Mouse (Mus musculus): ENCODE results near the gene Spem1. TPM values are rescaled to one million over a fixed set of nuclear protein-coding genes. Genes with fewer than 3 reads are reported as not detected.
A peak's percentile ranks its signal among the peaks of the same experiment; 100 is the strongest.

Spem1 gene
- polyA plus RNA-seq, 1 experiment from 2014 or later = not detected

- Histone ChIP-seq H3K27me3 (ENCODE audit: control insufficient read depth, insufficient read depth, low read length) (peaks cover 27% of the 10 kb centered on the region), H3K9me3 (replicated peaks; ENCODE audit: control insufficient read depth, low read length) (no peaks in the 10 kb centered on the region), H3K36me3 (ENCODE audit: control insufficient read depth, insufficient read depth) (no peaks in the 10 kb centered on the region), H3K4me1 (ENCODE audit: control insufficient read depth, insufficient read depth, low read length) (peaks cover 24% of the 10 kb centered on the region), H3K4me3 (ENCODE audit: low read length) (peak within 1 kb of the TSS; percentile 74), H3K27ac (ENCODE audit: low read length) (peak within 1 kb of the TSS; percentile 87), H3K4me2 (ENCODE audit: low read depth, low read length) (peak within 1 kb of the TSS; percentile 73), H3K9ac (ENCODE audit: low read length) (peak within 1 kb of the TSS; percentile 85)
- peak; percentile 92 for ATAC-seq (replicated peaks; ENCODE audit: extremely low read depth, insufficient read depth, low FRiP score)
- WGBS = 1% methylated on average over 34 of the region's 34 CpGs
These were observed 16.2 kb upstream of the Spem1 start, which contains the start of gene Tmem256 for GRCm38 (mm10) chr11:69837952-69838713. Gene Tmem256 (plus strand): TSS chr11:69838514.

DNA sequence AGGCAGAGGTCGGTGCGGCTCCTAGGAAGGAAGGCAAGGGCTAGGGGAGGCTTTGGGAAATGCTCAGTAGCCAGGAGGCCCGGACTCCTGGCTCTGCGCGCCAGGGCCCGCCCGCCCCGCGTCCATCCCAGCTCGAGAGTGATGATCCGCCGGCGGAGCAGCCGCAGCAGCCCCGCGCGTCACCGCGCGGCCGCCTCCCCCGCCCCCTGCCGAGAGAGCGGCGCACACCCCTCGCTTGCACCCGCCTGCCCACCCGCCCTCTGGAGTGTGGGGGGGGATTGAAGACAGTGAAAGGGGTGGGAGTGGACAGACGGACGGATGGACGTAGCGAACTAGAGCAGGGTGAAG lies 15.6 kb upstream of the Spem1 start, which contains the start of gene Nlgn2:
Nlgn2 (minus strand) TSS at position 181 of the 348 bp plus-strand sequence.
- Histone ChIP-seq H3K4me1 (ENCODE audit: control insufficient read depth, insufficient read depth, low read length) (peaks cover 24% of the 10 kb centered on the region), H3K9ac (ENCODE audit: low read length) (peak within 1 kb of the TSS; percentile 85), H3K9me3 (replicated peaks; ENCODE audit: control insufficient read depth, low read length) (no peaks in the 10 kb centered on the region), H3K27ac (ENCODE audit: low read length) (peak within 1 kb of the TSS; percentile 87), H3K4me2 (ENCODE audit: low read depth, low read length) (peak within 1 kb of the TSS; percentile 73), H3K27me3 (ENCODE audit: control insufficient read depth, insufficient read depth, low read length) (peaks cover 28% of the 10 kb centered on the region), H3K4me3 (ENCODE audit: low read length) (peak within 1 kb of the TSS; percentile 74), H3K36me3 (ENCODE audit: control insufficient read depth, insufficient read depth) (no peaks in the 10 kb centered on the region)
- ATAC-seq (replicated peaks; ENCODE audit: extremely low read depth, insufficient read depth, low FRiP score) = peak; percentile 59
- WGBS = under 1% methylated on average over 32 of the region's 32 CpGs

DNA sequence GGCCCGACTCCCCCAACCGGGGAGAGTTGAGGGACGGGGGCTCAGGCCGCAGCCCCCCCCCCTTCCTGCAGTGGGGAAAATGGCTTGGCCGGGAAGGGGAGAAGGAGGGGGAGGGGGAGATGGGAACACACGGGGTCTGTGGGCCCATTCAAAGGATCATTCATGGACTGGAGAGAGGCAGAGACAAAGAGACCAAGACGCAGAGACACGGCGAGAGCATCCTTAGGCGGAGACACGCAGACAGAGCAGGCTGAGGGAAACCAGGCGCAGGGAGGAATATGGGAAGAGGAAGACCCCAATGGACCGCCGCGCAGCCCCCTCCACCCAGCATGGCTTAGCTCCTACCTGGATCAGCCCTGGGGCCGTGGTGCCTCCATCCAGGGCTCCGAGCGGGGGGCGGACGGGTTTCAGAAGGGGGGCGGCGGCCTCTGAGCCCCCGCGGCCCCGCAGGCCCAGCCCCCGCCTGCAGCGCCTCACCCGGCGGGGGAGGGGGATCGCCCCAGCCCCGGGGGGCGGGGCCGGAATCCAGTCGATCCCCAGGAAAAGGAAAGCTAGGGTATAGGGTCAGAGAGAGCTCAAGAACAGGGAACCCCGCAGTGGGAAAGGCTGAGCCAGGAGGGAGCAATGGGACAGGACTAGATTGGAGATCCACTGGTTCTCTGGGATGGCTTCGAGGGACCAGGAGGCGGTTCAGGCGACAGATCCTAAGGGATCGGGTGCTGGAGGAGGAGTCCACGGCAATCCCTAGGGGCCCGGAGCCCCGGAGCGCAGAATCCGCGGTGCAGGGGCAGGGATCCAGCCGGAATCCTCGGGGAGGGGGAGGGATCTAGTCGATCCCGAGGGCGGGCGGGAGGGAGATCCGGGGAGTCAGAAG lies 15.0 kb upstream of the Spem1 start:
- H3K4me2 ChIP-seq (ENCODE audit: low read depth, low read length) = peak overlapping the region; percentile 73
- no peaks in the 10 kb centered on the region for H3K9me3 ChIP-seq (replicated peaks; ENCODE audit: control insufficient read depth, low read length)
- H3K27me3 ChIP-seq (ENCODE audit: control insufficient read depth, insufficient read depth, low read length) = peaks cover 28% of the 10 kb centered on the region
- H3K4me3 ChIP-seq (ENCODE audit: low read length) = peak overlapping the region; percentile 74
- H3K36me3 ChIP-seq (ENCODE audit: control insufficient read depth, insufficient read depth) = no peaks in the 10 kb centered on the region
- H3K4me1 ChIP-seq (ENCODE audit: control insufficient read depth, insufficient read depth, low read length) = peaks cover 24% of the 10 kb centered on the region
- WGBS = 2% methylated on average over 52 of the region's 52 CpGs
- ATAC-seq (replicated peaks; ENCODE audit: extremely low read depth, insufficient read depth, low FRiP score) = no peak
- peak overlapping the region; percentile 79 for H3K9ac ChIP-seq (ENCODE audit: low read length)
- peak overlapping the region; percentile 47 for H3K27ac ChIP-seq (ENCODE audit: low read length)

DNA sequence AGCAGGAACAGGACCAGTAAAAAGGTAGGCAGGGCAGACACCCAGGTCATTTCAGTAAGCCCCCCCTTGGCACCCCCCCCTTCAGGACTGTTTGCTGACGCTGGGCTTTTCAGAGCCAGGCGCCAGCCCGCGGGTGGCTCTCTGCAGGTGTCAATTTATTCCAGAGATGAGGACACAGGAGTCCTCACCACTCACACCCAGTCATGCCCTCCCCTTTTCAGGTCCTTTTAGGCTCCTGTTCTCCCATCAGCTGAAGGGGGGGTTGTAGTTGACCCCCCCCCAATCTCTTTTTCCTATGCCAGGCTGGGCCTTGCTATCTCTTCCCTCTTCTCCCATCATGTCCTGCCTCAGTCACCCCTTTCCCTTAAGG lies 14.0 kb upstream of the Spem1 start:
- Histone ChIP-seq H3K9ac (ENCODE audit: low read length) (no peak overlapping the region), H3K27me3 (ENCODE audit: control insufficient read depth, insufficient read depth, low read length) (peaks cover 28% of the 10 kb centered on the region), H3K36me3 (ENCODE audit: control insufficient read depth, insufficient read depth) (no peaks in the 10 kb centered on the region), H3K4me2 (ENCODE audit: low read depth, low read length) (peak overlapping the region; percentile 73; the same call in 1 of the 2 replicates), H3K9me3 (replicated peaks; ENCODE audit: control insufficient read depth, low read length) (no peaks in the 10 kb centered on the region), H3K4me3 (ENCODE audit: low read length) (no peak overlapping the region), H3K27ac (ENCODE audit: low read length) (no peak overlapping the region), H3K4me1 (ENCODE audit: control insufficient read depth, insufficient read depth, low read length) (peaks cover 24% of the 10 kb centered on the region)
- 10% methylated on average over 4 of the region's 4 CpGs for WGBS
- no peak for ATAC-seq (replicated peaks; ENCODE audit: extremely low read depth, insufficient read depth, low FRiP score)

GRCm38 (mm10) chr11:69835326-69835965 lies 13.5 kb upstream of the Spem1 start:
- Histone ChIP-seq H3K4me1 (ENCODE audit: control insufficient read depth, insufficient read depth, low read length) (peaks cover 24% of the 10 kb centered on the region), H3K4me2 (ENCODE audit: low read depth, low read length) (peak overlapping the region; percentile 14; the same call in 1 of the 2 replicates), H3K9me3 (replicated peaks; ENCODE audit: control insufficient read depth, low read length) (no peaks in the 10 kb centered on the region), H3K27ac (ENCODE audit: low read length) (no peak overlapping the region), H3K4me3 (ENCODE audit: low read length) (no peak overlapping the region), H3K9ac (ENCODE audit: low read length) (no peak overlapping the region), H3K27me3 (ENCODE audit: control insufficient read depth, insufficient read depth, low read length) (peaks cover 28% of the 10 kb centered on the region), H3K36me3 (ENCODE audit: control insufficient read depth, insufficient read depth) (no peaks in the 10 kb centered on the region)
- WGBS = 28% methylated on average over 9 of the region's 9 CpGs
- no peak for ATAC-seq (replicated peaks; ENCODE audit: extremely low read depth, insufficient read depth, low FRiP score)

GRCm38 (mm10) chr11:69834001-69834549 lies 12.1 kb upstream of the Spem1 start:
- Histone ChIP-seq H3K4me1 (ENCODE audit: control insufficient read depth, insufficient read depth, low read length) (peaks cover 21% of the 10 kb centered on the region), H3K9ac (ENCODE audit: low read length) (peak overlapping the region; percentile 73), H3K27ac (ENCODE audit: low read length) (no peak overlapping the region), H3K9me3 (replicated peaks; ENCODE audit: control insufficient read depth, low read length) (no peaks in the 10 kb centered on the region), H3K36me3 (ENCODE audit: control insufficient read depth, insufficient read depth) (no peaks in the 10 kb centered on the region), H3K4me2 (ENCODE audit: low read depth, low read length) (peak overlapping the region; percentile 80), H3K4me3 (ENCODE audit: low read length) (peak overlapping the region; percentile 50), H3K27me3 (ENCODE audit: control insufficient read depth, insufficient read depth, low read length) (peaks cover 28% of the 10 kb centered on the region)
- WGBS = 8% methylated on average over 30 of the region's 48 CpGs
- ATAC-seq (replicated peaks; ENCODE audit: extremely low read depth, insufficient read depth, low FRiP score) = no peak

DNA sequence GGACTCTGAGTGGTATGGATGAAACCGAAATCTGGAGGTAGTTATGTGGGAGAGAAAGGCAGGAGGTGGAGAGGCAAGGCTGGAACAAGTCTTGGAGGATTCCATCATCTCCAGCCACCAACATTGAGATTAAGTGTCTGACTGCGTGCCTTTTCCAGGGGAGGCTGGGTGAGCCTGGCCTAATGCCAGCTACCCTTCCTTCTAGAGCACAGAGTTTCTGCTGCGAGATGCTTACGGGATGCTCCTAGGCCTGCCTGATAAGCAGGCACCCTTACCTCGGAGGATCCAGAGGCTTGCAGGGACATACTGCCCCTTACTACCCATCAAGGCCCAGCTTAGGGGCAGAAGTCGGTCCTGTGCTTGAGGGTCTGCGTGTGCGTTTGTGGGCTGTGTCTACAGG lies 11.6 kb upstream of the Spem1 start:
- Histone ChIP-seq H3K27ac (ENCODE audit: low read length) (no peak overlapping the region), H3K4me2 (ENCODE audit: low read depth, low read length) (peak overlapping the region; percentile 80), H3K36me3 (ENCODE audit: control insufficient read depth, insufficient read depth) (no peaks in the 10 kb centered on the region), H3K9me3 (replicated peaks; ENCODE audit: control insufficient read depth, low read length) (no peaks in the 10 kb centered on the region), H3K27me3 (ENCODE audit: control insufficient read depth, insufficient read depth, low read length) (peaks cover 28% of the 10 kb centered on the region), H3K4me1 (ENCODE audit: control insufficient read depth, insufficient read depth, low read length) (peaks cover 18% of the 10 kb centered on the region), H3K9ac (ENCODE audit: low read length) (peak overlapping the region; percentile 73), H3K4me3 (ENCODE audit: low read length) (peak overlapping the region; percentile 50)
- WGBS = 36% methylated on average over 8 of the region's 8 CpGs
- no peak for ATAC-seq (replicated peaks; ENCODE audit: extremely low read depth, insufficient read depth, low FRiP score)

- WGBS = 77% methylated on average over 5 of the region's 5 CpGs
- no peak overlapping the region for H3K9ac ChIP-seq (ENCODE audit: low read length)
- H3K36me3 ChIP-seq (ENCODE audit: control insufficient read depth, insufficient read depth) = 0 out of 2 replicates have a peak, but pooled peaks cover 3% of the 10 kb centered on the region
- no peak overlapping the region for H3K4me2 ChIP-seq (ENCODE audit: low read depth, low read length)
- H3K27ac ChIP-seq (ENCODE audit: low read length) = no peak overlapping the region
- H3K4me1 ChIP-seq (ENCODE audit: control insufficient read depth, insufficient read depth, low read length) = peaks cover 3% of the 10 kb centered on the region
- H3K27me3 ChIP-seq (ENCODE audit: control insufficient read depth, insufficient read depth, low read length) = peaks cover 4% of the 10 kb centered on the region; the same call in 1 of the 2 replicates
- H3K9me3 ChIP-seq (replicated peaks; ENCODE audit: control insufficient read depth, low read length) = no peaks in the 10 kb centered on the region
- no peak overlapping the region for H3K4me3 ChIP-seq (ENCODE audit: low read length)
- no peak for ATAC-seq (replicated peaks; ENCODE audit: extremely low read depth, insufficient read depth, low FRiP score)
These were observed 6.9 kb upstream of the Spem1 start for GRCm38 (mm10) chr11:69828832-69829231.

All from heart, embryonic 16.5 days (tissue).